Mouse (Mus musculus) cerebellum, adult (tissue): ENCODE data around the gene Alas2.

ENCODE experiments used
- ATAC-seq: cut with Nextera tagmentation; 2 replicates; pipeline ENCODE4 v1.9.2; 2017; ENCODE audit warnings: mild to moderate bottlenecking, moderate library complexity, mixed read lengths; ENCODE audit not compliant: insufficient number of reproducible peaks, low FRiP score, low TSS enrichment

The Alas2 gene

GRCm38 (mm10) chrX:150547239-150547638 is at the start of gene Alas2:
Alas2 (plus strand) TSS chrX:150547375.
- no peak for ATAC-seq

- no peak for ATAC-seq
These were observed 38.5 kb upstream of the Alas2 start for GRCm38 (mm10) chrX:150508696-150509095.

- no peak for ATAC-seq
These were observed 36.5 kb upstream of the Alas2 start for GRCm38 (mm10) chrX:150510631-150511030.

GRCm38 (mm10) chrX:150511274-150511673 is 35.9 kb upstream of the Alas2 start:
- ATAC-seq: no peak

- no peak for ATAC-seq
These were observed 33.0 kb upstream of the Alas2 start for GRCm38 (mm10) chrX:150514127-150514526.

- no peak for ATAC-seq
These were observed 31.2 kb upstream of the Alas2 start for GRCm38 (mm10) chrX:150516015-150516414.

GRCm38 (mm10) chrX:150516477-150516876 is 30.7 kb upstream of the Alas2 start:
- no peak for ATAC-seq

- no peak for ATAC-seq
These were observed 7.1 kb upstream of the Alas2 start for GRCm38 (mm10) chrX:150540111-150540510.

- no peak for ATAC-seq
These were observed 5.5 kb upstream of the Alas2 start for GRCm38 (mm10) chrX:150541684-150542083.

GRCm38 (mm10) chrX:150549639-150550038 is 2.5 kb downstream of the Alas2 start:
- no peak for ATAC-seq

- ATAC-seq: no peak
These were observed 4.8 kb downstream of the Alas2 start for GRCm38 (mm10) chrX:150551986-150552385.

GRCm38 (mm10) chrX:150554032-150554431 is 6.9 kb downstream of the Alas2 start:
- ATAC-seq: no peak

- no peak for ATAC-seq
These were observed 17.6 kb downstream of the Alas2 start for GRCm38 (mm10) chrX:150564644-150565357.

GRCm38 (mm10) chrX:150581921-150582320 is 34.7 kb downstream of the Alas2 start:
- ATAC-seq: no peak

- no peak for ATAC-seq
These were observed 37.9 kb downstream of the Alas2 start for GRCm38 (mm10) chrX:150585116-150585515.

- peak; percentile 91 for ATAC-seq
These were observed 41.0 kb downstream of the Alas2 start, which contains the start of gene Pfkfb1 for GRCm38 (mm10) chrX:150588023-150588764. Pfkfb1 (plus strand) TSS chrX:150588229.

- ATAC-seq: no peak
These were observed 42.5 kb downstream of the Alas2 start, which contains the start of gene Apex2 for GRCm38 (mm10) chrX:150589696-150590095. Apex2 (minus strand) TSS chrX:150589868.

- no peak for ATAC-seq
These were observed 46.3 kb downstream of the Alas2 start for GRCm38 (mm10) chrX:150593266-150594035.

GRCm38 (mm10) chrX:150594176-150594575 is 47.0 kb downstream of the Alas2 start:
- ATAC-seq: no peak

- ATAC-seq: no peak
These were observed 48.0 kb downstream of the Alas2 start for GRCm38 (mm10) chrX:150595016-150595760.
